ENCODE assay signal across 10 mouse cellular contexts in the genomic region with DNA sequence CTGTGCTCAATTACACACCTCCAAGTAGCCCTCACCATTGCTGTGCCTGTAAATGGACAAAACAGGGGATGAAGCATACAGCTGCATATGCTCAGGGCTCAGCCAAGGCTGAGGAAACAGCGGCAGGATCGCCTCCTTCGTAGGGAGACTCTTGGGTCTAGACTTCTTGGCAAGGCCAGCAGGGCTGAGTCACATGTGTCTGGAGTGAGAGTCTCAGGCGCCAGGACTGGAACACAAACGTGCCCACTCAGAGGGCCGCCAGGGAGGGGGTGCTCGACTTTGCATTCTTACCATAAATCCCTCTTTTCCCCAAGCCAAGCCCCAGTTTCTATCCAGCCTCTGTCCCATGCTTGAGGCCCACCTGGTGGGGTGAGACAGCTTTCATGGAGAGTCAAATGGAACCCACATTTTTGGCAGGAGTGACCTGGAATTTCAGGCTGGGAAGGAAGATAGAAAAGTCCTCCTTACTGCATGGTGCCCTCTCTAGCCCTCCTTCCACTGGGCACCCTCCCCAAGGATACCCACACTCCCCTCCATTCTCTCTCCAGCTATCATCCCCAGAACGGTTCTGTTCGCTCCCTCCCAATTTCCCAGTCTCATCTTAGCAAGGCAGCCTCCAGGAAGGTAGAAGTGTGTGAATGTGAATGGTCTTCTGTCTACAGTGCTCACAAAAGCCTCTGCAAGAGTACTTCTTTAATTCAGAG. TPM values are rescaled to one million over a fixed set of nuclear protein-coding genes. Genes with fewer than 3 reads are reported as not detected.
DNase-seq lines count a peak whose midpoint lies in the region; ATAC-seq and TF ChIP-seq lines count a peak whose summit lies in the region.
"Had no signal": no experiment of that assay in that cellular context is flagged by ENCODE, and none has a peak within 500 bp of the region (broad histone marks: within the 10 kb centered on the region; RNA-seq: fewer than 3 reads in every experiment).

No protein-coding gene starts in this region.

- no peaks in the 10 kb centered on the region for H3K9me3 ChIP-seq in intestine, embryonic 14.5 days (ENCODE audit: control insufficient read depth, low read length)
- H3K9me3 ChIP-seq in intestine, postnatal 0 days (ENCODE audit: control insufficient read depth), result no peaks in the 10 kb centered on the region
- no peaks in the 10 kb centered on the region for H3K9me3 ChIP-seq in limb, embryonic 12.5 days
- H3K9me3 ChIP-seq: liver, embryonic 13.5 days had no signal

- TF ChIP-seq CTCF in intestine, postnatal 0 days (IDR thresholded peaks at IDR 0.05; ENCODE audit: low read depth), result no peak

- DNase-seq in intestine, embryonic 14.5 days (ENCODE audit: low spot score), result peak; percentile 23
- DNase-seq in NIH3T3 (ENCODE audit: low read depth), result peak; percentile 87
- peak; percentile 83 for DNase-seq in fibroblast of lung, adult 2 months (ENCODE audit: low read depth)
- no peak for DNase-seq in layer of hippocampus, adult 8-10 months (ENCODE audit: low spot score in 2 of 2)
- DNase-seq in cerebellum, adult 11 months, result no peak
- DNase-seq in spleen, adult 12 weeks (ENCODE audit: low spot score), result no peak
- DNase-seq: liver, embryonic 13.5 days had no signal

- H3K36me3 ChIP-seq in intestine, embryonic 14.5 days (ENCODE audit: control insufficient read depth, insufficient read depth, low read length), result no peaks in the 10 kb centered on the region
- no peaks in the 10 kb centered on the region for H3K36me3 ChIP-seq in intestine, postnatal 0 days (ENCODE audit: control insufficient read depth, insufficient read depth)
- H3K36me3 ChIP-seq in limb, embryonic 12.5 days, result no peaks in the 10 kb centered on the region
- H3K36me3 ChIP-seq: liver, embryonic 13.5 days had no signal

- 56% methylated on average over 9 of the region's 9 CpGs for WGBS in intestine, embryonic 14.5 days
- 57% methylated on average over 9 of the region's 9 CpGs for WGBS in intestine, postnatal 0 days
- WGBS in limb, embryonic 12.5 days, result 66% methylated on average over 9 of the region's 9 CpGs

- no peak overlapping the region for H3K4me2 ChIP-seq in intestine, embryonic 14.5 days (ENCODE audit: low read length)
- H3K4me2 ChIP-seq in intestine, postnatal 0 days (replicated peaks; ENCODE audit: low read depth), result no peak overlapping the region
- H3K4me2 ChIP-seq in limb, embryonic 12.5 days, result no peak overlapping the region
- H3K4me2 ChIP-seq: liver, embryonic 13.5 days had no signal

- no peak for ATAC-seq in intestine, embryonic 14.5 days (replicated peaks; ENCODE audit: low FRiP score, low TSS enrichment, low read depth)
- no peak for ATAC-seq in intestine, postnatal 0 days
- ATAC-seq in limb, embryonic 12.5 days (ENCODE audit: insufficient number of reproducible peaks, insufficient read depth, low FRiP score, low TSS enrichment, low read depth), result no peak

- H3K27me3 ChIP-seq in intestine, embryonic 14.5 days (replicated peaks; ENCODE audit: control insufficient read depth, insufficient read depth, low read length), result no peaks in the 10 kb centered on the region
- no peaks in the 10 kb centered on the region for H3K27me3 ChIP-seq in intestine, postnatal 0 days (replicated peaks; ENCODE audit: control insufficient read depth, insufficient read depth, low read length)
- H3K27me3 ChIP-seq in limb, embryonic 12.5 days, result peaks cover 10% of the 10 kb centered on the region

- no peak overlapping the region for H3K27ac ChIP-seq in intestine, embryonic 14.5 days (ENCODE audit: low read depth)
- no peak overlapping the region for H3K27ac ChIP-seq in intestine, postnatal 0 days (ENCODE audit: low read depth, low read length)
- peak overlapping the region; percentile 88 for H3K27ac ChIP-seq in limb, embryonic 12.5 days
- H3K27ac ChIP-seq: liver, embryonic 13.5 days had no signal

- no peaks in the 10 kb centered on the region; the same call in 1 of the 2 replicates for H3K4me1 ChIP-seq in intestine, embryonic 14.5 days (replicated peaks; ENCODE audit: control insufficient read depth, insufficient read depth, low read length)
- H3K4me1 ChIP-seq in intestine, postnatal 0 days (replicated peaks; ENCODE audit: control insufficient read depth, insufficient read depth, low read length), result no peaks in the 10 kb centered on the region
- peaks cover 31% of the 10 kb centered on the region for H3K4me1 ChIP-seq in limb, embryonic 12.5 days (replicated peaks)
- H3K4me1 ChIP-seq: liver, embryonic 13.5 days had no signal

- no peak overlapping the region for H3K4me3 ChIP-seq in intestine, embryonic 14.5 days (ENCODE audit: low read depth, low read length)
- no peak overlapping the region for H3K4me3 ChIP-seq in intestine, postnatal 0 days (ENCODE audit: low read depth, low read length)
- H3K4me3 ChIP-seq in limb, embryonic 12.5 days (replicated peaks), result no peak overlapping the region
- H3K4me3 ChIP-seq: liver, embryonic 13.5 days had no signal

- no peak overlapping the region for H3K9ac ChIP-seq in intestine, embryonic 14.5 days (ENCODE audit: low read length)
- H3K9ac ChIP-seq in intestine, postnatal 0 days (ENCODE audit: low read depth, low read length), result no peak overlapping the region
- H3K9ac ChIP-seq in limb, embryonic 12.5 days (replicated peaks), result no peak overlapping the region
- H3K9ac ChIP-seq: liver, embryonic 13.5 days had no signal

RNA-seq across cellular contexts. Expression of gene Haus7, which starts 6.8 kb away (rescaled TPM):
- 58.2 and 59.4 TPM in 2 replicates for polyA plus RNA-seq in intestine, embryonic 14.5 days (2014; fragmentation: Nextera tagmentation; extraction: Ambion mirVana)
- 38.2 and 38.6 TPM in 2 replicates for polyA plus RNA-seq in intestine, postnatal 0 days (2015; fragmentation: Nextera tagmentation; extraction: Ambion mirVana)
- 83.9 and 87.7 TPM in 2 replicates for polyA plus RNA-seq in limb, embryonic 12.5 days (2016; fragmentation: Nextera tagmentation; extraction: Ambion mirVana)
- 10 to 100 TPM in 3 of 4 experiments, 1 to 10 TPM in 1; 8.5 to 12.8 (median 11.0) TPM for total RNA-seq in layer of hippocampus, adult 8-10 months (2022)

RNA-seq across cellular contexts. Expression of gene Bgn, which starts 17.8 kb away (rescaled TPM):
- 52.7 and 58.1 TPM in 2 replicates for polyA plus RNA-seq in intestine, embryonic 14.5 days (2014; fragmentation: Nextera tagmentation; extraction: Ambion mirVana)
- polyA plus RNA-seq in intestine, postnatal 0 days (2015; fragmentation: Nextera tagmentation; extraction: Ambion mirVana), result 35.2 and 43.0 TPM in 2 replicates
- polyA plus RNA-seq in limb, embryonic 12.5 days (2016; fragmentation: Nextera tagmentation; extraction: Ambion mirVana), result 16.7 and 23.4 TPM in 2 replicates
- total RNA-seq in layer of hippocampus, adult 8-10 months (2022), result 10 to 100 TPM; 15.7 to 23.0 (median 21.3) TPM

RNA-seq across cellular contexts. Expression of gene Trex2, which starts 30.5 kb away (rescaled TPM):
- not detected in 2 replicates for polyA plus RNA-seq in intestine, embryonic 14.5 days (2014; fragmentation: Nextera tagmentation; extraction: Ambion mirVana)
- not detected in 2 replicates for polyA plus RNA-seq in intestine, postnatal 0 days (2015; fragmentation: Nextera tagmentation; extraction: Ambion mirVana)
- polyA plus RNA-seq in limb, embryonic 12.5 days (2016; fragmentation: Nextera tagmentation; extraction: Ambion mirVana), result not detected in 2 replicates
- total RNA-seq in layer of hippocampus, adult 8-10 months (2022), result not detected
- polyA plus RNA-seq: liver, embryonic 13.5 days; spleen, adult 2 months had no signal

RNA-seq across cellular contexts. Expression of gene Atp2b3, which starts 37.3 kb away (rescaled TPM):
- 0.26 and 0.49 TPM in 2 replicates for polyA plus RNA-seq in intestine, embryonic 14.5 days (2014; fragmentation: Nextera tagmentation; extraction: Ambion mirVana)
- 0.12 and 0.13 TPM in 2 replicates for polyA plus RNA-seq in intestine, postnatal 0 days (2015; fragmentation: Nextera tagmentation; extraction: Ambion mirVana)
- 0.19 and 0.22 TPM in 2 replicates for polyA plus RNA-seq in limb, embryonic 12.5 days (2016; fragmentation: Nextera tagmentation; extraction: Ambion mirVana)
- 100 to 1,000 TPM; 136 to 147 (median 141) TPM for total RNA-seq in layer of hippocampus, adult 8-10 months (2022)
- polyA plus RNA-seq: spleen, adult 2 months had no signal

RNA-seq across cellular contexts. Expression of gene Zfp92, which starts 54.7 kb away (rescaled TPM):
- 0.38 TPM in 2 replicates for polyA plus RNA-seq in intestine, embryonic 14.5 days (2014; fragmentation: Nextera tagmentation; extraction: Ambion mirVana)
- polyA plus RNA-seq in intestine, postnatal 0 days (2015; fragmentation: Nextera tagmentation; extraction: Ambion mirVana), result 0.21 and 0.26 TPM in 2 replicates
- polyA plus RNA-seq in limb, embryonic 12.5 days (2016; fragmentation: Nextera tagmentation; extraction: Ambion mirVana), result 0.28 and 0.36 TPM in 2 replicates
- total RNA-seq in layer of hippocampus, adult 8-10 months (2022), result 1 to 10 TPM; 1.5 to 4.3 (median 2.1) TPM
- polyA plus RNA-seq: liver, embryonic 13.5 days; spleen, adult 2 months had no signal

Comparison
In these comparisons a context has a peak if more than half of its experiments do, and no peak if none do; other contexts are left out.
1. DNase-seq: peak in intestine, embryonic 14.5 days (single experiment), NIH3T3 (single experiment) and fibroblast of lung, adult 2 months (single experiment); none in layer of hippocampus, adult 8-10 months (0 of 2), cerebellum, adult 11 months (single experiment) and spleen, adult 12 weeks (single experiment).